Mouse (Mus musculus) forebrain, embryonic 14.5 days (tissue): ENCODE data around the gene Grm5. TPM values are rescaled to one million over a fixed set of nuclear protein-coding genes. Genes with fewer than 3 reads are reported as not detected.

Source experiments
- ATAC-seq: fragments of 200-750 bp; cut with Nextera tagmentation; 2 replicates; pipeline ENCODE4 v1.8.0; 2017; ENCODE audit warnings: mild to moderate bottlenecking, moderate library complexity
- DNase-seq: peaks from one replicate; pipeline ENCODE4 v3.0.0-alpha.2; 2015; ENCODE audit warnings: low spot score
- H3K27ac ChIP-seq: fragments of 300-500 bp; sonication (generic); 2 replicates; pipeline ENCODE4 v1.5.1; 2014; ENCODE audit warnings: low read depth, mild to moderate bottlenecking, control low read depth, low read length, moderate library complexity
- H3K27me3 ChIP-seq: fragments of 300-500 bp; sonication (generic); replicated peaks from 2 replicates; pipeline ENCODE4 v1.6.1; 2014; ENCODE audit warnings: low read length, control low read depth, mixed read lengths; ENCODE audit not compliant: control insufficient read depth, insufficient read depth
- H3K36me3 ChIP-seq: fragments of 300-500 bp; sonication (generic); 2 replicates; pipeline ENCODE4 v1.6.1; 2014; ENCODE audit warnings: low read length, control low read depth; ENCODE audit not compliant: control insufficient read depth, insufficient read depth
- H3K4me1 ChIP-seq: fragments of 300-500 bp; sonication (generic); 2 replicates; pipeline ENCODE4 v1.6.1; 2014; ENCODE audit warnings: antibody characterized with exemption, low read length, control low read depth; ENCODE audit not compliant: control insufficient read depth, insufficient read depth
- H3K4me2 ChIP-seq: fragments of 300-500 bp; sonication (generic); 2 replicates; pipeline ENCODE4 v1.6.1; 2014; ENCODE audit warnings: mild to moderate bottlenecking, control low read depth, low read length
- H3K4me3 ChIP-seq: fragments of 300-500 bp; sonication (generic); 2 replicates; pipeline ENCODE4 v1.5.1; 2014; ENCODE audit warnings: low read depth, low read length, control low read depth
- H3K9ac ChIP-seq: fragments of 300-500 bp; sonication (generic); 2 replicates; pipeline ENCODE4 v1.6.1; 2014; ENCODE audit warnings: mild to moderate bottlenecking, low read length, control low read depth, moderate library complexity
- H3K9me3 ChIP-seq: fragments of 300-500 bp; sonication (generic); replicated peaks from 2 replicates; pipeline ENCODE4 v1.6.1; 2016; ENCODE audit warnings: low read length, control low read depth, mixed read lengths; ENCODE audit not compliant: control insufficient read depth
- WGBS: fragments of 180-500 bp; shearing (Covaris S2); extraction: QIAGEN DNeasy Blood & Tissue Kit; methylation state at CpG from one replicate; pipeline ENCODE4 v1.1.7; 2014; 5-methylcytosine and 5-hydroxymethylcytosine counted together
- polyA plus RNA-seq: library from polyadenylated mRNA; unstranded; fragments of >200 nt; fragmentation: Nextera tagmentation; extraction: Ambion mirVana; gene quantifications from 2 replicates; pipeline ENCODE4 v1.2.1, GENCODE M21; 2014

The Grm5 gene
- polyA plus RNA-seq, 1 experiment from 2014 or later: 14.3 TPM

GRCm38 (mm10) chr7:87788963-87789362, 205.0 kb downstream of the Grm5 start:
- ATAC-seq: no peak
- H3K4me2 ChIP-seq: no peak overlapping the region

GRCm38 (mm10) chr7:87793896-87794295, 209.9 kb downstream of the Grm5 start:
- H3K9me3 ChIP-seq: no peaks in the 10 kb centered on the region
- no peak overlapping the region for H3K4me2 ChIP-seq
- DNase-seq (no peak), ATAC-seq (no peak)
- no peaks in the 10 kb centered on the region for H3K36me3 ChIP-seq
- no peak overlapping the region for H3K27ac ChIP-seq
- 57% methylated on average over 4 of the region's 4 CpGs for WGBS
- H3K27me3 ChIP-seq: no peaks in the 10 kb centered on the region
- H3K4me3 ChIP-seq: no peak overlapping the region
- no peaks in the 10 kb centered on the region for H3K4me1 ChIP-seq
- no peak overlapping the region for H3K9ac ChIP-seq

More at GRCm38 (mm10) chr7:87788963-87789362, 205.0 kb downstream of the Grm5 start:
- Histone ChIP-seq H3K36me3 (no peaks in the 10 kb centered on the region), H3K4me1 (no peaks in the 10 kb centered on the region), H3K27ac (no peak overlapping the region), H3K27me3 (no peaks in the 10 kb centered on the region), H3K4me3 (no peak overlapping the region), H3K9ac (no peak overlapping the region), H3K9me3 (no peaks in the 10 kb centered on the region)
- DNase-seq: no peak

- ATAC-seq (no peak), DNase-seq (no peak)
- Histone ChIP-seq H3K4me3 (no peak overlapping the region), H3K36me3 (no peaks in the 10 kb centered on the region), H3K9me3 (no peaks in the 10 kb centered on the region), H3K27me3 (no peaks in the 10 kb centered on the region), H3K9ac (no peak overlapping the region), H3K4me2 (no peak overlapping the region), H3K4me1 (no peaks in the 10 kb centered on the region), H3K27ac (no peak overlapping the region)
- WGBS: 74% methylated on average over 1 of the region's 1 CpGs
These were observed 240.9 kb downstream of the Grm5 start for GRCm38 (mm10) chr7:87824898-87825297.

GRCm38 (mm10) chr7:87834669-87835068, 250.7 kb downstream of the Grm5 start:
- H3K27ac ChIP-seq: no peak overlapping the region
- no peak overlapping the region for H3K4me3 ChIP-seq
- no peaks in the 10 kb centered on the region for H3K27me3 ChIP-seq
- ATAC-seq (no peak), DNase-seq (no peak)
- H3K4me1 ChIP-seq: no peaks in the 10 kb centered on the region
- H3K9me3 ChIP-seq: no peaks in the 10 kb centered on the region
- WGBS: 74% methylated on average over 4 of the region's 4 CpGs
- H3K4me2 ChIP-seq: no peak overlapping the region
- H3K36me3 ChIP-seq: no peaks in the 10 kb centered on the region
- no peak overlapping the region for H3K9ac ChIP-seq

GRCm38 (mm10) chr7:87838579-87838978, 254.6 kb downstream of the Grm5 start:
- Histone ChIP-seq H3K9me3 (no peaks in the 10 kb centered on the region), H3K4me1 (no peaks in the 10 kb centered on the region), H3K9ac (no peak overlapping the region), H3K4me3 (no peak overlapping the region), H3K4me2 (no peak overlapping the region), H3K27me3 (no peaks in the 10 kb centered on the region), H3K27ac (no peak overlapping the region), H3K36me3 (no peaks in the 10 kb centered on the region)
- DNase-seq (no peak), ATAC-seq (no peak)
- WGBS: 83% methylated on average over 1 of the region's 1 CpGs

GRCm38 (mm10) chr7:87843496-87843895, 259.5 kb downstream of the Grm5 start:
- Histone ChIP-seq H3K36me3 (no peaks in the 10 kb centered on the region), H3K4me2 (no peak overlapping the region), H3K9me3 (no peaks in the 10 kb centered on the region), H3K9ac (no peak overlapping the region), H3K4me1 (no peaks in the 10 kb centered on the region), H3K4me3 (no peak overlapping the region), H3K27me3 (no peaks in the 10 kb centered on the region), H3K27ac (no peak overlapping the region)
- DNase-seq: no peak
- no peak for ATAC-seq

- H3K4me3 ChIP-seq: no peak overlapping the region
- H3K9me3 ChIP-seq: no peaks in the 10 kb centered on the region
- H3K36me3 ChIP-seq: no peaks in the 10 kb centered on the region
- no peaks in the 10 kb centered on the region for H3K27me3 ChIP-seq
- H3K9ac ChIP-seq: no peak overlapping the region
- no peak overlapping the region for H3K4me2 ChIP-seq
- no peaks in the 10 kb centered on the region for H3K4me1 ChIP-seq
- no peak for ATAC-seq
- H3K27ac ChIP-seq: no peak overlapping the region
- DNase-seq: no peak
These were observed 262.1 kb downstream of the Grm5 start for GRCm38 (mm10) chr7:87846082-87846481.

GRCm38 (mm10) chr7:87925956-87926355, 342.0 kb downstream of the Grm5 start:
- H3K27ac ChIP-seq: no peak overlapping the region
- no peaks in the 10 kb centered on the region for H3K27me3 ChIP-seq
- H3K36me3 ChIP-seq: no peaks in the 10 kb centered on the region
- DNase-seq (peak; percentile 75), ATAC-seq (peak; percentile 87)
- no peaks in the 10 kb centered on the region for H3K4me1 ChIP-seq
- no peak overlapping the region for H3K4me3 ChIP-seq
- no peak overlapping the region for H3K4me2 ChIP-seq
- H3K9me3 ChIP-seq: no peaks in the 10 kb centered on the region
- H3K9ac ChIP-seq: no peak overlapping the region
- 26% methylated on average over 5 of the region's 5 CpGs for WGBS

GRCm38 (mm10) chr7:87937415-87937814, 353.4 kb downstream of the Grm5 start:
- H3K27ac ChIP-seq: no peak overlapping the region
- H3K4me1 ChIP-seq: no peaks in the 10 kb centered on the region
- H3K27me3 ChIP-seq: no peaks in the 10 kb centered on the region
- WGBS: 60% methylated on average over 1 of the region's 1 CpGs
- H3K9me3 ChIP-seq: no peaks in the 10 kb centered on the region
- ATAC-seq (no peak), DNase-seq (no peak)
- no peak overlapping the region for H3K9ac ChIP-seq
- no peaks in the 10 kb centered on the region for H3K36me3 ChIP-seq
- H3K4me2 ChIP-seq: no peak overlapping the region
- H3K4me3 ChIP-seq: no peak overlapping the region

GRCm38 (mm10) chr7:87938265-87938664, 354.3 kb downstream of the Grm5 start:
- peak; percentile 91 for ATAC-seq
- H3K9ac ChIP-seq: no peak overlapping the region
- no peak overlapping the region for H3K4me2 ChIP-seq
- H3K4me1 ChIP-seq: no peaks in the 10 kb centered on the region
- no peaks in the 10 kb centered on the region for H3K36me3 ChIP-seq
- no peak overlapping the region for H3K4me3 ChIP-seq
- H3K9me3 ChIP-seq: no peaks in the 10 kb centered on the region
- H3K27me3 ChIP-seq: no peaks in the 10 kb centered on the region
- peak; percentile 58 for DNase-seq
- WGBS: 48% methylated on average over 5 of the region's 5 CpGs
- no peak overlapping the region for H3K27ac ChIP-seq
